Mouse (Mus musculus): ENCODE data around the gene Nid1.
"Not testable (repeated sequence)": the region's sequence is repeated elsewhere in the genome, so short reads cannot be mapped to it uniquely, and the experiment has no call there.

Nid1 gene

DNA sequence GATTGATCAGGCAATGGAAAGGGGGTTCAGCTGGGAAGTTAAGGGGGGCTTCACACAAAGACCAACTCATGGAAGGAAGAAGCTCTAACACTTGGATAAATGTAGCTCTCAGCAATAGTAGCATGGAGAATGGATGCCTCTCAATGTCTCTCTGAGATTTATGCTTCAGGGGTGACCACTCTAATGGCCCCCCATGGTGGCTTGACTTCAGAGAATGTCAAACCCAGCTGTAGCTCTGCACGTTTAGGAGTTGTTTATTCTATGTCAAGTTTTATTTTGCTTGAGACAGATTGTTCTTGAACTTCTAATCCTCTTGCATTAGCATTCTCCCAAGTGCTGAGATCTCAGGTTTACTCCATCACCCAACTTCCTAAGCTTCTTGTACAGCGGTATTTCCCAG is 60.7 kb downstream of the Nid1 start:
- DNase-seq, result no peak

DNA sequence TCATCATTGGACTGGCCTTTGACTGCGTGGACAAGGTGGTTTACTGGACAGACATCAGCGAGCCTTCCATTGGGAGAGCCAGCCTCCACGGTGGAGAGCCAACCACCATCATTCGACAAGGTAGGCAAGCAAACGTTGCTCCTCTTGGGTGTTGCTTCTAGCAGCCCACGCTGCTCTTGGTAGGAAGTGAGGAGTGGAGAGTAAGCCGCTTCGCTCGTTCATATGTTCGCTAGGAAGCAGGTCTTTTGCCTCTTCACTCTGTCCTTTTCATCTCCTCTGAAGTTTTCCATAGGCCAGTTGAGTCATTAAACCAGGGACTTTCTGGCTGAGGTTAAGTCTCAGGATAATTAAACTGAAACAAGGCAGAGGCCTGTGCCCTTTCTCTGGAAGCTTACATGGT is 65.1 kb downstream of the Nid1 start:
- DNase-seq, result no peak

DNA sequence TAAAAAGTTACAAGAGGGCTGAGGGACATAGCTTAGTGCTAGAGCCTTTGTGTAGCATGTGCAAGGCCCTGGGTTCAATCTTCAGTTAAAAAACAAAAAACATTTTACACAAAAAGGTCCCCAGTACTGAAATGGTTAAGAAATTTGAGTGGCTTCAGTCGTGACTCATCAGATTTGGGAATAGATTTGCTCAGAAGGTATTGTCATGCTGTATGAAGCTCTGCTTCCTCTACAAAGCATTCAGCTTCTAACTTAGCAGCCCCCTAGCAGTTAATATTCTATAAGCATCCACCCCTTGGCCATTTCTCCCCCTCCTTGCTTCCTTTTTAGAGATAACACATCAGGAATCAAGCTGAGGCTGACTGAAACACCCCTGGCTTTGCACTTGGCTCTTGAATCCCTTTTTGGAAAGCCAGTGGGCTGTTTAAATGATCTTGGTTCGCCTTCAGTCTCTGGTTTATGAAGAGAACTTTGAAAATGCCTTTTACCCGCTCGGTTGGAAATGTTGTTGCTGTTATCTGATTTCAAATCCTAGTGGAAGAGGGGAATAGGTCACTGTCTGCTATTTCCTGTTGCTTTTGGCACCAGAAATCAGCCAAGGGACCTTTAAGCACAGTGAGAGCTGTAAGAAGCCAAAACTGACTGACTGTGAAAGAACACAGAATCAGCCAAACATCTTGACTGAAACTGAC is 66.5 kb downstream of the Nid1 start:
- DNase-seq, result peak in 1 of 2 experiments; percentile 37

DNA sequence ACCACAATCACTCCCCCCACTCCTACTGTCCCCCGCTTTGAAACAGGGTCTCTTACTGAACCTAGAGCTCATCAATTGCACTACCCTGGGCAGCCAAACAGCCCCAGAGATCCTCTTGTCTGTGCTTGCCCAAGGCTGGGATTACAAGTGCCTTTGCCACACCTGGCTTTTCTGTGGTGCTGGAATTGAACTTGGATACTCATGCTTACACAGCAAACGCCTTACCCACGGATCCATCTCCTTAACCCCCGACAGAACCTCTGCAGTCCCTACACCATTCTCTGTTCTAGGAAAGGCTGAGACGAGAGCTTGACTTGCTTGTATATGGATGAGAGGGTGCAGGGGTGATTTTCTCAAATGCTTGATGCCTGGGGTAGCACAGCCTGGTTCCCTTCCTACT is 67.7 kb downstream of the Nid1 start:
- DNase-seq, result no peak

DNA sequence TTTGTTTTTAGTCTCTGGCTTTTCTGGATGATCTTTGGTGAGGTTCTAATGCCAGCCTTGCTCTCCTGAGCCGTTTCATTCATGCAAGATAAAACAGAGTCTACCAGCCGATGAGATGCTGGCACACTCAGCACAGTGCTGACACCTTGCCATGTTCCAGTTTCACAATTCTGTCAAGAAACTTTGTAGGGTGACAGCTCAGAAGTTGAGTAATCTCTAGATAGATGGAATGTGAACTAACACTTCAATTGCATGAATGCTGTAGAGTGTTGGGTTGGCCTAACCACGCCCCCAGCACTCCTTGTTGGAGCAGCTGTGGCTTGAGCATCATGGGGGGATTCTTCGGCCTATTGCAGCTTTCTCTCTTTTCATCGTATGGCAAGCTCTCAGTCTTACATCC is 69.2 kb downstream of the Nid1 start:
- no peak for DNase-seq

DNA sequence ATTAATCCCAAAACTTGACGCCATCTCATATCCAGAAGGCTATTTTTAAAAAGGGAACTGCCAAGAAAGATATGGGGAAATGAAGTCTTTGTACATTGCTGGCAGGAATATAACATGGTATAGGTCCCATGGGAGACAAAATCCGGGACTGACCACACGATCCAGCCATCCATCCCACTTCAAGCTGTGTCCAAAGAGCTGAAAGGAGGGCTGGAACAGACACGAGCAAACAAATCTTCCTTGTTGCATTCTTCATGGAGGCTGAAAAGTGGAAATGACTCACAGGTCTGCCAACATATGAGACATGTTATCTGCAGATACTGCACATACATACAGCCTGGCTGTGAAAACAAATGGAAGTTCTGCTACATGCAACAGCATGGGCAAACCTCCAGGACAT is 77.5 kb downstream of the Nid1 start:
- no peak for DNase-seq

DNA sequence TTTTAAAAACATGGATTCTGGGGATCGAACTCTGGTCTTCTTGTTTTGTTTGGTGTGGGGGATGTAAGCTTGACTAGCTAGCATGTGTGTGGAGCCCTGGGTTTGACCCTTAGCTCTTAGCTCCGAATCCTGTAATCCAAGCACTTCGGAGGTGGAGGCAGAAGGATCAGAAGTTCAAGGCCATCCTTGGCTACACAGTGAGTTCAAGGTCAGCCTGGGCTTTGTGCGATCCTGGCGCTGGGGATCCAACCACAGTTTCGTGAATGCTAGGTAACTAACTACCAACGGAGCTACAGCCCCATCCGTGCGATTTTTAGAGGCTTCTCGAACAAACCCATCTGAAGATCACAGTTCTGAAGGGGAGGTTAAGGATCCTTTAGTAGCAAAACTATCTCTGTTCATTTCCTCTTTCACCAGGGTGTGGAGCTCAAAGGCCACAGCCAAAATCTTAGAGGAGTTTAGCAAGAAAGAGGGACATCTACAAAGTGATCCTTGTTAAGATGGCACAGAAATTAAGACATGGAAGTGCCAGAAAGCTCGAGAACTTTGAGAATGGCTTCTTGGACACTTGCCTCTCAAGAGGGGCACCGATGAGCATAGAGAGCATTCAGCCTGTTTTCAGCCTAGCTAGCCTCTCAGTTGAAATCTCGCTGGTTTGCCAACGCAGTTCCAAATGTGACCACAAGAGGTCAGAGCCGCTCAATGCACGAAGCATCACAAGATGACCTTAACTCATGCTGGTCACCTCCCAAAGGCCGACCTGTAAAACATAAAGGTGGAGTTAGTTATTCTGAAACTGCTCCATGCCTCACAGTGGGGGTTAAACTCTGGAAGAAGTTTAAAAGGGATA is 79.2 kb downstream of the Nid1 start:
- DNase-seq, result peak; percentile 83 to 91

DNA sequence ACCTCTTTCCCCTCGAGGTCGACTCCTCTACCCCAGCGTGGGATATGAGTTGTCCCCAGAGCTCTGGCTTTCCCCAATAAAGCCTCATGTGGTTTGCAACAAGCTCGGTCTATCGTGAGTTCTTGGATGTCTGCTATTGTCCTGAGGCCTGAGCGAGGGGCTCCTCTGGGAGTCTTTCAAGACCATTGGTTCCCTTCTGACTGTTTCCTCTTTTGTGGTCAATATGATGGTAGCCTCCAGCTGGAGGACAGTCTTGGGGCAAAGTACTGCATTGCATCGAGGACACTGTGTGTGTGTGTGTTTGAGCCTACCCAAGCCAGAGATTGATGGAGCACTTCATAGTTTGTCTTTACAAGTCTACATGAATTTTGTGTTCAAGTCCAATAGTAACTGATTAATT is 80.8 kb downstream of the Nid1 start:
- no peak for DNase-seq

DNA sequence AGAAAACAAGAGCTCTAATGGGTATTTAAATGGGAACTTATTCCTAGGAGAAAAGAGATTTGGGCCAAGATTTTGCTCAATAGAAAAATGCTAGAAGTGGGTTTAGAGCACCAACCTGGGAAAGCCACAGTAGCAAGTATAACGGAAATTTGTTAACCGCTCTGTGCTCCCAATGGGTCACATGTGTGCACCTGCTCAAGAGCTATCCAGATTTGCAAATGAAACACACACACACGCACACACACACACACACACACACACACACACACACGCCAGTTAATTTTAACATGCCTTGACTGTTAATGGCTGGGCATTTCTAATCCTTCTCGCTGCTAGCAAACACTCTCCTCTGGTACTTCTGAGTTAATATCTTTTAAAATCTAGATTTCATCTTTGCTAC is 83.1 kb downstream of the Nid1 start:
- DNase-seq, result no peak

DNA sequence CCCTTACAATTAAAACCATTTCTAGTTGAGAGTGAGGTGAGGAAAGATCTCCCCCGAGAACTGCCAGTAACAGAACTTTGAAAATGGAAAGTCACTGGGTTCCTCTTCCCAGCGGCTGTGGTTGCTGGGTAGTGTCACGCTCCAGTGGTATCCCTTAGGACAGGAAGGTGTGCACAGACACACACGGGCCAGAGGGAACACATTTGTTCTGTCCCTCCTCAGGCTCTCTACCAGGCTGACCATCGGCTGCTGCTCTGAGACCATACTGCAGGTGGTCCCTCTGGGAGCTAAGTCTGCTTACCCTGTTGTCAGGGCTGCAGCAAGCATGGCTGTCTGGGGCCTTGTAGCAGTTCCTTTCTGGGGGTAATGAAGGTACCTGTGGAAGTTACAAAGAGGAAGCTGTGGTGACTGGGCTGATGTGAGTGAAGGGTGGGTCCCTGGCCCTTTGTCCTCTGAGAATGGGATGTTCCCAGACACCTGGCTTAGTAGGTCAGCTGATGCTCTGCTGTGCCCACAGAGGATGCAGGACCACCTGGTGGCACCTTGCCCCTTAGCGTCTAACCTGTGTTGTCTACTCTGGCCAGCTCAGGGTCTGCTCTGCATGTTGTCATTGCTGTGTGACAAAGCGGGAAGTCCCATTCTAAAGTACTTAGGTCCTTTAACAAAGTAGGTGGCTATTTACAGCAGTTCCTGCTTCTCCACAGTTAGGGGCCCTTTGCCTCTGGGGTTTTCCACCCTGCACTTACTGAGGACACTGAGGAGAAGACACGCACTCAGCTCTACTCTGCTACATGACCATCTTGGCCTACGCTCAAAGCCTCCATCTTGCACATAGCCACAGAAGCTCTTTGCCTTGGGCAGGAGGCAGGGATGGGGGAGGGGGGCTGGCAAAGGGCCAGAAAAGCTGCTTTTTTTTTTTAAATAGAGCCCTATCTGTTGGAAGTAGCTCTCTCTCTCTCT is 86.6 kb downstream of the Nid1 start:
- DNase-seq, result no peak

DNA sequence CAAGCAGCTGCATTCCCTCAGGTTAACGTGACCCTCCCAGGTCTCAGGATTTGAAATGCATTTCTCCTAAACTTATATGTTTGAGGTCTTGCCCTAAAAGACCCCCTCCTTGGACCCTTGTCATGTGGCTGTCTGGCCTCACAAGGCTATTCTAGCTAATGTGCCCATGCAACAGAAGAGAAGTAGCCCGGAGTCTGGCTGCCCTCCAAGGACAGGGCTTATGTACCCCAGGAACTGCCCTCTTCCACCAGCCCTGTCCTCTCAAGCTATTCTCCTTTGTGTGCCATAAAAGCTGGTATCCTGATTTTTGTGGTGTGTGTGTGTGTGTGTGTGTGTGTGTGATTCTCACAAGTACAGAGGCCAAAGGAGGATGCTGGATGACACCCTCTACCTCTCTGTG is 87.9 kb downstream of the Nid1 start:
- no peak for DNase-seq

DNA sequence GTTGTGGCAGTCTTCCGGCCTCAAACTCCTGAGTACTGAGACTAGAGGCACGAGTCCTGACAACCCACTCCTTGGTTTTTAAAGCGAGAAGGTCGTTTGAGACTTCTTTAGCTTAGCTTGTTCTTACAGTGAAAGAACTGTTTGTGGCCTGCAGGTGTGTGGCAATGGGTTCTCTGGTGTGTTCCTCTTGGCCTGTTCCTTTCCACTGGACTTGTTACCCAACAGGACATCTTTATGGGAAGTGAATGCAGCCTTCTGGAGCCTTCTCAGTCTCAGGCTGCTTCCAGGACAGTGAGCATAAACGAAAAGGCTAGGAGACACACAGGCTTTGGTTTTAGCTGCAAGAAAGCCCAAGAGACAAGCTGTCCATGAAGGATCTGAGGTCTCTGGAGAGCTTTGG is 88.5 kb downstream of the Nid1 start:
- no peak for DNase-seq

DNA sequence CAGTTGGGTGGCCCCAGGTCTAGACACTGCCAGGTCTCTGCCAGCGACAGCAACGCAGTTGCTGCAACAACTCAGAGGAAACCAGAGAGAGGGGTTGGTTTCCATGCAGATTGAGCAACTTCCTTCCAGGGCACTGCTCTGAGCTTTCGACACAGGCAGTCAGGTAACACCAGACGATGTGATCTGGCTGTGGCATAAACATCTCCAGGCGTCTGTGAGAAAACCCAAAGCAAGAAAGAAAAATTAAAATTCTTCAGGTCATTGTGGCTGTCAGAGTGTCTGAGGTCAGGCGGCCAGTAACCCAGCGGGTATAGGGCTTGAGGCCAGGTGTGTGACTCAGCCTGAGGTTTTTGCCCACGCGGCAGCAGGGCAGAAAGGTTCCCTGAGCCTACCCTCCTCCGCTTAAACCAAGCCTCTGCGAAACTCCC is 91.8 kb downstream of the Nid1 start:
- DNase-seq, result no peak

DNA sequence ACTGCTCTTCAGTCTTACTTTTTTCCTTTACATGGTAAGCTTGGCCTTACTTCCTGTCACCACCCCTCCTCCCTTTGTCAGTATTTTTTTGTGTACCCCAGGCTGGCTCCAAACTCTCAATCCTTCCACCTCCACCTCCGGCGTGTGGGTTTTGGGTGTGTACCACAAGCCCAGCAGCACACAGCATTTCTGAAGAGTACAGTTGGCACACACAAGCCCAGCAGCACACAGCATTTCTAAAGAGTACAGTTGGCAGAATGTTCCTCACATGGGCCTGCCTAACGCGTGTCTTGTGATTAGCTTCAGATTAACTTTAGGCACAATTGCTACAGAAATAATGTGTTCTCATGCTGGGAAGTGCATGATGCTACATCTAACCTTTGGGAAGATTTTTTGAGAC is 93.6 kb downstream of the Nid1 start:
- DNase-seq, result no peak

DNA sequence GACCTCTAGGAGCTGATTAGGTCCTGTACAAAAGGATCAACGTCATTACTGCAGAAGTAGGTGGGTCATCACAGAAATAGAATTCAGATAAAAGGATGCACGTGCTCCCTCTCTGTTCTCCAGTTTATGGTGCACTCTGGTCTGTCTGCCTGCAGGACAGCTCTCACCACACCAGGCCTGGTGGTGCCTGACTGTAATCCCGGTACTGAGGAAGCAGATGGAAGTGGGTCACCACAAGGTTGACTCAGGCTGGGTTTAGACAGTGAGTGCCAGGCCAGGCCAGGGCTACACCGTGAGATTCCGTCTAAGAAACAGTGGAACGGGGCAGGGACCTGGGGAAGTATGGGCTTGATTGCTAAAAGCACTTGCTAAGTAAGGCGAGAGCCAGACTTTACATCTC is 94.6 kb downstream of the Nid1 start:
- no peak for DNase-seq

DNA sequence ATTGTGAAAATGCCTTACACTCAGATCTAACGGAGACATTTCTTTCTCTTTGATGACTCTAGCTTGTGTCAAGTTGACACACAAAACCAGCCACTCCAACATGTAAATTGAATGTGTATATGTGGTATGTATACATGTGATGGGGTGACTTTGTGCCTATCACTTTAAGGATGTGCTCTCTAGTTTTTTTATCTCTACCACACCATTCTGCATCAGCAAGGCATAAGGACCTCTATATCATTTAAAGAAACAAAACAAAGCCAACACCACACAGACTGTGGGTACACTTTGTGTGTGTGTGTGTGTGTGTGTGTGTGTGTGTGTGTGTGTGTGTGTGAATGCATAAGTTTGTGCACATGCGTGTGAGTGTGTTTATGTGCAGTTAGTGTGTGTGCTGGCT is 99.2 kb downstream of the Nid1 start:
- DNase-seq, result no peak

DNA sequence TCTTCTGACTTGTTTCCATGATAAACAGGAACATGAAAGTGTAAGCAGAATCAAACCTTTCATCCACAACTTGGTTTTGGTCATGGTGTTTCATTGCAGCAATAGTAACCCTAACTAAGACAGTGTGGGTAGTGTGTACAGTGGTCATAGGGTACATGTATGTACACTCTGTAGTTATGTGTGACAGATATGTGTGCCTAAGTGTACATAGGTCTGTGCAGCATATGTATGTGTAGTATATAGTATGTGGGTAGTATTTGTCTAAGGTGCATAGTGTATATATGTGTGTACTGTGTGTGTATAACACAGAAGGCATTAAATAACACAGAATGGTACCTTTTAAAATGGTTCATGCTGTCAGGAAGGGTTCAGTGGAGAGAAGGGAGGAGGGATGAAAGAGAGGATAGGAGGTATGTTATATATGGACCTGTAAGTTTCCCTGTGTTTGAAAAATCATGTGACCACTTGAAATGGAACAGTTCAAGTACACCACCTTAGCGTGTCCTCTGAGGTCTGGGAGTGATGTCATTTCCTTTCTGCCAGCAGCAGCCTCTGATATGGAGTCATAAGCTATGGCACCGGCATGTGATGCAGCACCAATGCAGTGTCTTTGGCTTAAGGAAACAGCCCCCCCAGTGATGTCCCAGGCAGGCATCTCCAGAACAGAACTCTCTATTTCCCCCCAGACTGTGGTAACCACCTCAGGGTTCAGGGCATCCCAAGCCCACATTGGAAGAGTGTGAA is 100.1 kb downstream of the Nid1 start:
- DNase-seq, result no peak

DNA sequence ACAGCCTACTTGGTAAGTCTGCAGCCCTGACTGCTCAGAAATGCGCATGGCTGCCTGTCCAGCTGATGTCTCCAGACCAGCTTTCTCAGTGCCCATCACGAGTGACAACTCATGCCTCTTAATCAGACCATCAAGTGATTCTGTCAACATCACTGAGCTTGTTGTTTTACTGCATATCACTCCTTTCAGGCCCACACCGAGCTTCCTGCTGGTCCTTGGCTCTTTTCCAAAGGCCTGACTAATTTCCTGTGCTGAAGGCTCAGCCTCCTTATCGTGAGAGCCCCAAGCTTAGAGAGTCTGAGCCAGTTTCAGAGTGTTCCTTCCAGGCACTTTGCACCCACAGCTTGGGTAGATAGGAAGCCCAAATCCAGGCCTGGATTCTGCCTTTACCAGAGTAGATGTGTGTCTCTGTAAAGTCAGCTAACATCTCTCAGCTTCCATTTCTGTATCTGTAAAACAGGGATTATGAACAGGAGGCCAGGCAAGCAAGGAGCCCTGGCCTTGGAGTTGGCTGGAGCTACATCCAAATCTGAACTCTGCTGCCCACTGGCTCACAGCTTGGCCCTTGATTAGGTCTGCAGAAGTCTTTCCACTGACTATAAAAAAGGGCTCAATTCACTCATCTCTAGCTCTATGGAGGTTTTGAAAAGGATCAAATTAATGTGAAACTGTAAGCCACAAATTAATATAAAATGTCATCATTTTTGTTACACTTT is 101.4 kb downstream of the Nid1 start:
- DNase-seq, result peak; percentile 46 to 63

DNA sequence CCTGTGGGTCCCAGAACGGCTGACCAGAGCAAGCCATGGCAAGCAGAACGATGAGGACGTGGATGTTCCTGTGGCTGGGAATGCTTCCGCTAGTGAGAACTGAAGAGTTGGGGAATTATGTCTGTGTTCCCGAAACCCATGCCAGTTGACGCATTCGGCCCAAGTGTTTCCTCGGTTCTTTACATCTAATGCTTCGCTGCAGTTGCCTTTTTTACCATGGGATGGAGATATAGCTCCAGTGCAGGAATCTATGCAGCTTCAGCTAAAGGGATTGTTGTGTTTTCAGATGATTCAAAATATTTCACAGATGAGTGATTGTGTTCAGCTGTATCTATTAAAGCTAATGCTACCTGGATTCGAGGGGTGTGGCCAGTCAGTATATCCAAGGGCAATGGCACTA is 105.7 kb downstream of the Nid1 start:
- DNase-seq, result not testable (repeated sequence)

DNA sequence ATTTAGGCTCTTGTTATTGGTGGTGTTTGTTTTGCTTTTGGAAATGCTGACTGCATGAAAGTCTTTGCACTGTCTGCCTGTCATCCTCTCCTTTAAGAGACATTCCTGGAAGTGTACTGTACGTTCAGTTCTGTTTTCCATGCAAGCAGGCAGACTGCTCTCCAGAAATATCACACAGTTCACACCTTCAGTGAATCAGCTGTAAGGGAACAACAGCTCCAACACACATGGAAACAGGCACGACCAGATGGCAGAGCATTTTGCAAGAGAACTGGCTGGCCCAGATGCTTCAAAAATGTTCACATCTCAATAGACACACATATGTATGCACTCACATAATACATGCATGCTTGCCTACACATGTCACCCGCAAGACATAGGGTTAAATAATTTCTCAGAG is 109.4 kb downstream of the Nid1 start:
- DNase-seq, result no peak

DNA sequence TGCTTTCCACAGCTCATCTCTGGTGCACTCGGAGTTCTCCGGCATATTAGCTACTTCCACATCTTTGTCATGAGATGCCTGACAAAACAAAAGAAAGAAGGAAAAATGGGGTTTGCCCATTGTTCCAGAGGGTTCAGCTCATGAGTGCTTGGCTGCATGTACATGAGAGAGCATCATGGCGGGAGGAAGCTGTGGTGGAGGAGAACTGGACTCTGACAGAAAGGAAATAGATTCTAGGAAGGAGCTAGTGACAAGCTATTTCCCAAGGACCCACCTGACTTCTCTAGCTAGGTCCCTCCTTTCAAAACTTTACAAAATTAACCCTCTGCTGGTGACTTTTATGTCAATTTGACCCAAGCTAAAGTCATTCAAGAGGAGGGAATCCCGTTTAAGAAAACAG is 110.5 kb downstream of the Nid1 start:
- no peak for DNase-seq

Data from kidney, postnatal 25 days (tissue).